Mouse (Mus musculus) erythroblast, embryonic 14.5 days (primary cell): Measurements from ENCODE around the gene Olfr1098. TPM values are rescaled to one million over a fixed set of nuclear protein-coding genes. Genes with fewer than 3 reads are reported as not detected.

Experiments used
- H3K27me3 ChIP-seq: 2 replicates; pipeline ENCODE4 v1.6.1; 2012; ENCODE audit warnings: inconsistent platforms; ENCODE audit not compliant: control insufficient read depth
- H3K36me3 ChIP-seq: 2 replicates; pipeline ENCODE4 v1.6.1; 2012; ENCODE audit warnings: mild to moderate bottlenecking, inconsistent platforms; ENCODE audit not compliant: control insufficient read depth
- H3K4me1 ChIP-seq: 2 replicates; pipeline ENCODE4 v1.6.1; 2012; ENCODE audit warnings: inconsistent platforms; ENCODE audit not compliant: control insufficient read depth
- H3K4me3 ChIP-seq: replicated peaks from 2 replicates; pipeline ENCODE3; 2012; ENCODE audit warnings: moderate library complexity, mild to moderate bottlenecking, inconsistent platforms
- H3K9me3 ChIP-seq: 2 replicates; pipeline ENCODE4 v1.6.1; 2012; ENCODE audit warnings: low read length, inconsistent platforms, mixed read lengths; ENCODE audit not compliant: control insufficient read depth
- GATA1 ChIP-seq: IDR thresholded peaks from 2 replicates; pipeline ENCODE4 v1.6.1; 2012; ENCODE audit warnings: low read length, inconsistent platforms, mixed read lengths
- TAL1 ChIP-seq: IDR thresholded peaks from 3 replicates; pipeline ENCODE4 v1.6.1; 2012; ENCODE audit warnings: low read length, inconsistent platforms, mixed read lengths
- polyA plus RNA-seq: library from polyadenylated mRNA; stranded (reverse); fragments of >175 nt; gene quantifications from 2 replicates; pipeline ENCODE4 v1.2.3, GENCODE M21; 2012

The Olfr1098 gene
- polyA plus RNA-seq = not detected in 2 replicates

DNA sequence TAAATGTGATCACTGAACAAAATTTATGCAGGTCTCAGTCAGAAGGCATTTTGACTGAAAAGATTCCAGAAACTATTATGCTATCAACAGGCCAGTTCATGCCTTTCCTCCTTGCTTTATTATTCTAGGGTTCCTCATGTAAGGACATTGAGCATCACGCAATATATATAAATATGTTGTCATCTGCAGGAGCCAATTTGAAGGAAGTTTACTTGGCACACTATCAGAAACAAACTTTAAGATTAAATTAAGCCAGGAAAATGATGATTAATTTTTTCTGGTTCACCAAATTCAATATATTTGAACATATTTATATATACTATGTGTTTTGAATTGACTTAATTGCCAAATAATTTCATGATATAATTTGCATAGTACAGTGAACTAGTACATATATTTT, at the start of gene Olfr1098:
Gene Olfr1098 (minus strand): TSS at position 101 of the 400 bp plus-strand sequence.
- Histone ChIP-seq H3K27me3 (no peaks in the 10 kb centered on the region), H3K4me1 (no peaks in the 10 kb centered on the region), H3K4me3 (no peak within 1 kb of the TSS), H3K9me3 (no peaks in the 10 kb centered on the region), H3K36me3 (no peaks in the 10 kb centered on the region)
- no peak for TF ChIP-seq GATA1
- TF ChIP-seq TAL1 = no peak

DNA sequence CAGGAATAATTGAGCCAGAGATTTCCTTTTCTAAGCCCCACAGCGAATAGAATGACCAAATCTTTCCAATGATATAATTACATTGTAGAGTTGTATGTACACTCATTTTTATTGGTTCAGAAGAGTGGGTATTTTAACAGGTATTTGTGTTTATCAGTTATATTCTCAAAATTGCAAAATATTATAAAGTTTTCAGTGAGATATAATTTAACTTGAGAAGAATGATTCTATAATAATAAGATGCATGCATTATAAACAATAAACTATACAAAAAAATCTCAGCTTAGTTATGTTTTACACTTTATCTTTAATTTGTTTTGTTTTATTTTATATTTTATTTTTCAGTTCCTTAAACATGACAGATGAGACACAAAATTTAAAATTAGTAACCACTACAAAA, 36.2 kb upstream of the Olfr1098 start, which contains the start of gene Olfr1099:
Gene Olfr1099 (minus strand): TSS at position 101 of the 400 bp plus-strand sequence.
- Histone ChIP-seq H3K4me3 (no peak within 1 kb of the TSS), H3K9me3 (0 out of 2 replicates have a peak, but pooled peaks cover 2% of the 10 kb centered on the region), H3K4me1 (no peaks in the 10 kb centered on the region), H3K27me3 (no peaks in the 10 kb centered on the region), H3K36me3 (no peaks in the 10 kb centered on the region)
- TF ChIP-seq TAL1 (no peak), GATA1 (no peak)

DNA sequence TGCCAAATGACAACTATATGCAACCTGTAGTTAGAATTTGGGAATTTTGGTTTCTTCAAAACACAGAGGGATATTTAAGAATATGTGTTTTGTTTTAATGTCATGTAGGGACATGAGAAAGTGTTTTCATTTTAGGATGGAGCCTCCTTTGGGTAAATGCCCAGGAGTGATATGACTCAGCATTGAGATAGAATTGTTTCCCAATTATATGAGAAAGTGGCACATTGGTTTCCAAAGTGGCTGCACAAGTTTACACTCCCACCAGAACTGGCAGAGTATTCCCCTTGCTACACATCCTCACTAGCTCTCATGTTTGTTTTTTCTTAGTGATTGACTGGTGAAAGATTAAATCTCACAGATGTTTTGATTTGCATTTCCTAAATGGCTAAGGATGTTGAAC, 2.2 kb upstream of the Olfr1098 start:
- Histone ChIP-seq H3K27me3 (no peaks in the 10 kb centered on the region), H3K4me1 (no peaks in the 10 kb centered on the region), H3K36me3 (no peaks in the 10 kb centered on the region), H3K9me3 (peaks cover 2% of the 10 kb centered on the region; the same call in 1 of the 2 replicates), H3K4me3 (no peak overlapping the region)
- no peak for TF ChIP-seq TAL1
- TF ChIP-seq GATA1 = no peak

DNA sequence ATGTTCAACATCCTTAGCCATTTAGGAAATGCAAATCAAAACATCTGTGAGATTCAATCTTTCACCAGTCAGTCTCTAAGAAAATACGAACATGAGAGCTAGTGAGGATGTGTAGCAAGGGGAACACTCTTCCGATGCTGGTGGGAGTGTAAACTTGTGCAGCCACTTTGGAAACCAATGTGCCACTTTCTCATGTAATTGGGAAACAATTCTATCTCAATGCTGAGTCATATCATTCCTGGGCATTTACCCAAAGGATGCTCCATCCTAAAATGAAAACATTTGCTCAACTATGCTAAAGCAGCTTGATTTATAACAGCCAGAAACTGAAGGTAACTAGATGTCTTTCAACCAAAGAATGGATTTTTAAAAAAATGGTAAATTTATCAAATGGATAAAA, 18.7 kb downstream of the Olfr1098 start:
- TF ChIP-seq TAL1 (no peak), GATA1 (no peak)
- H3K4me1 ChIP-seq = no peaks in the 10 kb centered on the region

DNA sequence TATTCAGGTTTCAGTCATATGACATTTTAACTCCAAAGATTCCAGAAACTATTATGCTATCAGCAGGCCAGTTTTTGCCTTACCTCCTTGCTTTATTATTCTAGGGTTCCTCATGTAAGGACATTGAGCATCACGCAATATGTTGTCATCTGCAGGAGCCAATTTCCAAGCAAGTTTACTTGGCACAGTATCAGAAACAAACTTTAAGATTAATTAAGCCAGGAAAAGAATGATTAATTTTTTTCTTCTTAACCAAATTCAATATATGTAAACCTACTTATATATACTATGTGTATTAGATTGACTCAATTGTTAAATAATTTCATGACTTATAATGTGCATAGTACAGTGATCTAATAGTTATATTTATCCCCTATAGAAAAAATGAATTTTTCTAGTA, 32.2 kb downstream of the Olfr1098 start, which contains the start of gene Olfr1097:
Gene Olfr1097 (minus strand): TSS at position 101 of the 400 bp plus-strand sequence.
- H3K4me3 ChIP-seq = no peak within 1 kb of the TSS
- TF ChIP-seq GATA1 (no peak), TAL1 (no peak)
- H3K27me3 ChIP-seq = no peaks in the 10 kb centered on the region
- no peaks in the 10 kb centered on the region for H3K9me3 ChIP-seq
- no peaks in the 10 kb centered on the region for H3K36me3 ChIP-seq
- no peaks in the 10 kb centered on the region for H3K4me1 ChIP-seq

More for the DNA sequence above, 18.7 kb downstream of the Olfr1098 start:
- Histone ChIP-seq H3K36me3 (no peaks in the 10 kb centered on the region), H3K4me3 (no peak overlapping the region), H3K9me3 (no peaks in the 10 kb centered on the region), H3K27me3 (no peaks in the 10 kb centered on the region)

DNA sequence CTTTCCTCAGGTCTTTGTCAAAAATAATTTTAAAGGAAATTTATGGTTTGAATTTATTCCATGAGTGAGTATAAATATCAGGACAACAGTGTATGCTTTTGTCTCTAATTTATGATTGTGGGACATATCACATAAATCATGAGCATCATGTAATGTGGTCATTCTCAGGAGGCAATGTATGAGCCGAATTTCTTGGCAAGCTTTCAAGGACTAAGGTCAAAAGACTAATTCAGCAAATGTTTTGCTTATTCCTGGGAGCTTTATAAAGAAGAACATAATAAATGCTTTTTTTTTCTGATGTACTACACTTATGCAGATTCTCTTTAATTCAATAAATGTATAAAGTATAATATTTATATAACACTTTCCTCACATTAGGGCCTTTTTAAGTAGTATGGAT, 49.6 kb downstream of the Olfr1098 start, which contains the start of gene Gm13723:
Gene Gm13723 (minus strand): TSS at position 101 of the 400 bp plus-strand sequence.
- no peaks in the 10 kb centered on the region for H3K4me1 ChIP-seq
- H3K4me3 ChIP-seq = no peak within 1 kb of the TSS
- no peaks in the 10 kb centered on the region for H3K36me3 ChIP-seq
- TF ChIP-seq TAL1 (no peak), GATA1 (no peak)
- H3K9me3 ChIP-seq = no peaks in the 10 kb centered on the region
- H3K27me3 ChIP-seq = no peaks in the 10 kb centered on the region

Other genes with a start within 250 kb of the Olfr1098 start
- not detected in 2 replicates for gene Olfr1086, start 244.5 kb downstream of the Olfr1098 start, polyA plus RNA-seq
- gene Olfr1087, start 226.2 kb downstream of the Olfr1098 start, polyA plus RNA-seq = not detected in 2 replicates
- gene Olfr1089, start 190.8 kb downstream of the Olfr1098 start, polyA plus RNA-seq = not detected in 2 replicates
- gene Olfr1090, start 165.6 kb downstream of the Olfr1098 start, polyA plus RNA-seq = not detected in 2 replicates
- not detected in 2 replicates for gene Olfr1093, start 142.1 kb downstream of the Olfr1098 start, polyA plus RNA-seq
- gene Olfr141, start 114.5 kb downstream of the Olfr1098 start, polyA plus RNA-seq = not detected in 2 replicates
- gene Olfr1094, start 99.9 kb downstream of the Olfr1098 start, polyA plus RNA-seq = 0.03 TPM in 1 of 2 replicates, not detected in the other
- gene Olfr1095, start 72.8 kb downstream of the Olfr1098 start, polyA plus RNA-seq = not detected in 2 replicates
- gene Gm13723, start 49.7 kb downstream of the Olfr1098 start, polyA plus RNA-seq = not detected in 2 replicates
- gene Olfr1097, start 32.3 kb downstream of the Olfr1098 start, polyA plus RNA-seq = not detected in 2 replicates
- 0.01 TPM in 1 of 2 replicates, not detected in the other for gene Olfr1099, start 36.1 kb upstream of the Olfr1098 start, polyA plus RNA-seq
- gene Olfr1100, start 55.4 kb upstream of the Olfr1098 start, polyA plus RNA-seq = not detected in 2 replicates
- not detected in 2 replicates for gene Olfr1101, start 66.7 kb upstream of the Olfr1098 start, polyA plus RNA-seq
- not detected in 2 replicates for gene Olfr1102, start 73.9 kb upstream of the Olfr1098 start, polyA plus RNA-seq
- not detected in 2 replicates for gene Olfr1104, start 102.5 kb upstream of the Olfr1098 start, polyA plus RNA-seq
- gene Olfr1105, start 112.0 kb upstream of the Olfr1098 start, polyA plus RNA-seq = not detected in 2 replicates
- gene Olfr1106, start 127.7 kb upstream of the Olfr1098 start, polyA plus RNA-seq = not detected in 2 replicates
- gene Olfr1107, start 151.3 kb upstream of the Olfr1098 start, polyA plus RNA-seq = not detected in 2 replicates
- gene Olfr1109, start 171.5 kb upstream of the Olfr1098 start, polyA plus RNA-seq = not detected in 2 replicates
- gene Olfr259, start 190.0 kb upstream of the Olfr1098 start, polyA plus RNA-seq = 0.04 TPM in 1 of 2 replicates, not detected in the other
- not detected in 2 replicates for gene Olfr1110, start 215.8 kb upstream of the Olfr1098 start, polyA plus RNA-seq
- not detected in 2 replicates for gene Olfr1111, start 228.1 kb upstream of the Olfr1098 start, polyA plus RNA-seq